In genomic region chr2:141272966-141273365, GRCm38 (mm10) we compare ENCODE assay signal across 19 mouse cellular contexts.
"Had no signal": no experiment of that assay in that cellular context is flagged by ENCODE, and none has a peak within 500 bp of the region (broad histone marks: within the 10 kb centered on the region; RNA-seq: fewer than 3 reads in every experiment).

No protein-coding gene starts in this region.

- H3K27ac ChIP-seq: left cerebral cortex, adult 2 months; limb, embryonic 12.5 days; liver, embryonic 13.5 days; midbrain, embryonic 12.5 days; midbrain, embryonic 15.5 days; neural tube, embryonic 12.5 days; neural tube, embryonic 15.5 days; stomach, embryonic 15.5 days had no signal

- H3K27me3 ChIP-seq: limb, embryonic 12.5 days; liver, embryonic 13.5 days; midbrain, embryonic 12.5 days; midbrain, embryonic 15.5 days; neural tube, embryonic 12.5 days; neural tube, embryonic 15.5 days; stomach, embryonic 15.5 days had no signal

- H3K9ac ChIP-seq: limb, embryonic 12.5 days; liver, embryonic 13.5 days; midbrain, embryonic 12.5 days; midbrain, embryonic 15.5 days; neural tube, embryonic 12.5 days; neural tube, embryonic 15.5 days; stomach, embryonic 15.5 days had no signal

- H3K9me3 ChIP-seq: limb, embryonic 12.5 days; liver, embryonic 13.5 days; midbrain, embryonic 12.5 days; midbrain, embryonic 15.5 days; neural tube, embryonic 12.5 days; neural tube, embryonic 15.5 days; stomach, embryonic 15.5 days had no signal

- H3K4me2 ChIP-seq: limb, embryonic 12.5 days; liver, embryonic 13.5 days; midbrain, embryonic 12.5 days; midbrain, embryonic 15.5 days; neural tube, embryonic 12.5 days; neural tube, embryonic 15.5 days; stomach, embryonic 15.5 days had no signal

- H3K36me3 ChIP-seq: limb, embryonic 12.5 days; liver, embryonic 13.5 days; midbrain, embryonic 12.5 days; midbrain, embryonic 15.5 days; neural tube, embryonic 12.5 days; neural tube, embryonic 15.5 days; stomach, embryonic 15.5 days had no signal

- DNase-seq: kidney, adult 2 months; kidney, postnatal 10 days; kidney, postnatal 36 days; layer of hippocampus, postnatal 36 days; liver, embryonic 13.5 days; lung, adult 2 months; lung, postnatal 14 days; lung, postnatal 4 days; retina, postnatal 1 day; right cerebral cortex, postnatal 25 days; spleen, adult 18-20 months; thymus, postnatal 36 days had no signal

- H3K4me3 ChIP-seq: left cerebral cortex, adult 2 months; limb, embryonic 12.5 days; liver, embryonic 13.5 days; midbrain, embryonic 12.5 days; midbrain, embryonic 15.5 days; neural tube, embryonic 12.5 days; neural tube, embryonic 15.5 days; stomach, embryonic 15.5 days had no signal

- H3K4me1 ChIP-seq: liver, embryonic 13.5 days; midbrain, embryonic 12.5 days; midbrain, embryonic 15.5 days; neural tube, embryonic 12.5 days; neural tube, embryonic 15.5 days; stomach, embryonic 15.5 days had no signal

- ATAC-seq: midbrain, embryonic 15.5 days had no signal
